Comparison of ENCODE assay signal across 15 mouse cellular contexts in the genomic region with DNA sequence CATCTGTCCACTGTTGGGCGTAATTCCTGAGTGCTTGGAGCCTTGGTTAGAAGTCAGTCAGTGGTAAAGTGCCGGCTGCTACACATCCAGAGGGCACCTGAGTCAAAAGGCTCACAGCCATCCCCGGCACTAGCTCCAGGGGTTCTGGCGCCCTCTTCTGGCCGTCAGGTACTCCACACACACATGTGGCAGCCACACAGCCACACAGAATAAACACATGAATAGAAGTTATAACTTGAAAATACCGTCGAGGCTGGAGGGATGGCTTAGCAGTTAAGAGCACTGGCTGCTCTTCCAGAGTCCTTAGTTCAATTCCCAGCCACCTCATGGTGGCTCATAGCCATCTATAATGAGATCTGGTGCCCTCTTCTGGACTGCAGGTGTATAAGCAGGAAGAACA. TPM values are rescaled to one million over a fixed set of nuclear protein-coding genes. Genes with fewer than 3 reads are reported as not detected.
DNase-seq lines count a peak whose midpoint lies in the region; ATAC-seq and TF ChIP-seq lines count a peak whose summit lies in the region.
"Had no signal": no experiment of that assay in that cellular context is flagged by ENCODE, and none has a peak within 500 bp of the region (broad histone marks: within the 10 kb centered on the region; RNA-seq: fewer than 3 reads in every experiment).

No protein-coding gene starts in this region.

- no peak for TF ChIP-seq EP300 in ES-Bruce4 (IDR thresholded peaks at IDR 0.05; ENCODE audit: insufficient read depth, low read depth, low read length)

- intact Hi-C loops in gastrocnemius, adult 2 months (cut with DNase I): no loop called here

- H3K4me2 ChIP-seq in kidney, postnatal 0 days (ENCODE audit: low read length): no peak overlapping the region
- H3K4me2 ChIP-seq: heart, embryonic 11.5 days; hindbrain, embryonic 13.5 days; limb, embryonic 12.5 days had no signal

- no peak overlapping the region for H3K9ac ChIP-seq in kidney, postnatal 0 days (ENCODE audit: low read depth, low read length)
- no peak overlapping the region for H3K9ac ChIP-seq in ES-Bruce4 (ENCODE audit: low read depth, poor library complexity, severe bottlenecking)
- H3K9ac ChIP-seq: hindbrain, embryonic 13.5 days; limb, embryonic 12.5 days had no signal

- no peak for TF ChIP-seq POLR2A in ES-Bruce4 (IDR thresholded peaks at IDR 0.05; ENCODE audit: insufficient read depth, low read length)

- 55% methylated on average over 7 of the region's 7 CpGs for WGBS in kidney, postnatal 0 days
- 50% methylated on average over 7 of the region's 7 CpGs for WGBS in midbrain, embryonic 10.5 days

- TF ChIP-seq CTCF in kidney, postnatal 0 days (IDR thresholded peaks at IDR 0.05; ENCODE audit: low read depth): peak; percentile 42
- TF ChIP-seq CTCF in ES-Bruce4 (IDR thresholded peaks at IDR 0.05; ENCODE audit: low read depth, low read length): peak; percentile 86
- TF ChIP-seq CTCF in gastrocnemius, adult 2 months (IDR thresholded peaks at IDR 0.05): no peak; the same call in 1 of the 2 replicates

- H3K27ac ChIP-seq in kidney, postnatal 0 days: no peak overlapping the region
- no peak overlapping the region for H3K27ac ChIP-seq in ES-Bruce4 (ENCODE audit: insufficient read depth, low read length)
- no peak overlapping the region for H3K27ac ChIP-seq in gastrocnemius, adult 2 months
- H3K27ac ChIP-seq in midbrain, embryonic 10.5 days (replicated peaks): no peak overlapping the region
- H3K27ac ChIP-seq: hindbrain, embryonic 13.5 days; limb, embryonic 12.5 days; macrophage had no signal

- ATAC-seq in kidney, postnatal 0 days (replicated peaks; ENCODE audit: low FRiP score, low read depth): no peak
- peak; percentile 33; the same call in 1 of the 2 replicates for ATAC-seq in granulocyte monocyte progenitor cell, adult 5-6 weeks (replicated peaks; ENCODE audit: poor library complexity, severe bottlenecking)
- ATAC-seq: forebrain, embryonic 16.5 days had no signal

- H3K9me3 ChIP-seq in kidney, postnatal 0 days (replicated peaks; ENCODE audit: low read length): no peaks in the 10 kb centered on the region
- no peaks in the 10 kb centered on the region for H3K9me3 ChIP-seq in ES-Bruce4 (replicated peaks; ENCODE audit: control insufficient read depth, insufficient read depth, low read length, poor library complexity, severe bottlenecking)
- 0 out of 2 replicates have a peak, but pooled peaks cover 9% of the 10 kb centered on the region for H3K9me3 ChIP-seq in midbrain, embryonic 10.5 days (replicated peaks)
- H3K9me3 ChIP-seq: hindbrain, embryonic 13.5 days had no signal

- no peak overlapping the region for H3K4me3 ChIP-seq in kidney, postnatal 0 days (replicated peaks; ENCODE audit: low read depth, low read length)
- H3K4me3 ChIP-seq in ES-Bruce4 (ENCODE audit: low read depth, low read length): no peak overlapping the region
- no peak overlapping the region for H3K4me3 ChIP-seq in gastrocnemius, adult 2 months
- H3K4me3 ChIP-seq in midbrain, embryonic 10.5 days: no peak overlapping the region
- H3K4me3 ChIP-seq: hindbrain, embryonic 13.5 days; limb, embryonic 12.5 days had no signal

- H3K27me3 ChIP-seq in kidney, postnatal 0 days (ENCODE audit: insufficient read depth, low read length): no peaks in the 10 kb centered on the region
- no peaks in the 10 kb centered on the region; the same call in 1 of the 2 replicates for H3K27me3 ChIP-seq in ES-Bruce4 (ENCODE audit: control insufficient read depth, insufficient read depth, low read length, poor library complexity, severe bottlenecking)
- H3K27me3 ChIP-seq in midbrain, embryonic 10.5 days (ENCODE audit: low read depth, poor library complexity, severe bottlenecking): no peaks in the 10 kb centered on the region
- H3K27me3 ChIP-seq: hindbrain, embryonic 13.5 days; limb, embryonic 12.5 days had no signal

- no peaks in the 10 kb centered on the region for H3K4me1 ChIP-seq in kidney, postnatal 0 days (replicated peaks; ENCODE audit: insufficient read depth, low read length)
- no peaks in the 10 kb centered on the region for H3K4me1 ChIP-seq in ES-Bruce4 (ENCODE audit: control insufficient read depth, insufficient read depth, low read length)
- H3K4me1 ChIP-seq in midbrain, embryonic 10.5 days: no peaks in the 10 kb centered on the region
- H3K4me1 ChIP-seq: hindbrain, embryonic 13.5 days; limb, embryonic 12.5 days had no signal

- H3K36me3 ChIP-seq in kidney, postnatal 0 days (ENCODE audit: insufficient read depth, low read length): no peaks in the 10 kb centered on the region
- H3K36me3 ChIP-seq in ES-Bruce4 (ENCODE audit: control insufficient read depth, insufficient read depth, low read length, poor library complexity, severe bottlenecking): no peaks in the 10 kb centered on the region
- H3K36me3 ChIP-seq in midbrain, embryonic 10.5 days: no peaks in the 10 kb centered on the region
- H3K36me3 ChIP-seq: hindbrain, embryonic 13.5 days; limb, embryonic 12.5 days had no signal

- no peak for DNase-seq in kidney, postnatal 0 days (ENCODE audit: low spot score)
- DNase-seq in kidney, adult 18-20 months: no peak
- peak; percentile 5 for DNase-seq in 3T3-L1 (ENCODE audit: low read depth, low spot score)
- no peak for DNase-seq in gastrocnemius, adult 2 months
- no peak for DNase-seq in kidney, adult 9 months
- no peak for DNase-seq in midbrain, embryonic 10.5 days (ENCODE audit: low spot score)
- DNase-seq: adrenal gland, postnatal 10 days; cerebellum, adult 11-12 months had no signal

RNA-seq across cellular contexts. Expression of a gene that starts 20.2 kb away (rescaled TPM):
- 18.7 and 19.7 TPM in 2 replicates for polyA plus RNA-seq in kidney, postnatal 0 days (2015; fragmentation: Nextera tagmentation; extraction: Ambion mirVana)
- polyA plus RNA-seq in ES-Bruce4 (2011; ENCODE audit: insufficient read depth, insufficient read length, low read depth, missing spikeins): 41.2 and 41.5 TPM in 2 replicates
- total RNA-seq in granulocyte monocyte progenitor cell, adult 5-6 weeks (2014; fragmentation: Nextera tagmentation): 23.6 and 25.4 TPM in 2 replicates
- 26.3 and 29.8 TPM in 2 replicates for total RNA-seq in granulocyte monocyte progenitor cell, adult 5-6 weeks (2017)
- total RNA-seq in gastrocnemius, adult 2 months (2021): 10 to 100 TPM; 43.1 to 44.8 TPM
- 34.9 and 42.7 TPM in 2 replicates for polyA plus RNA-seq in midbrain, embryonic 10.5 days (2016; fragmentation: Nextera tagmentation; extraction: Ambion mirVana)
